Mouse (Mus musculus) embryonic facial prominence, embryonic 15.5 days (tissue): ENCODE data around the gene Utp4. TPM values are rescaled to one million over a fixed set of nuclear protein-coding genes. Genes with fewer than 3 reads are reported as not detected.

Experiments
- ATAC-seq: fragments of 200-750 bp; cut with Nextera tagmentation; 2 replicates; pipeline ENCODE4 v1.8.0; 2017; ENCODE audit warnings: low read depth, moderate TSS enrichment; ENCODE audit not compliant: insufficient number of reproducible peaks, low FRiP score, low TSS enrichment
- H3K27ac ChIP-seq: fragments of 300-500 bp; sonication (generic); replicated peaks from 2 replicates; pipeline ENCODE4 v1.5.1; 2015; ENCODE audit warnings: mild to moderate bottlenecking, inconsistent platforms
- H3K27me3 ChIP-seq: fragments of 300-500 bp; sonication (generic); 2 replicates; pipeline ENCODE4 v1.6.1; 2015; ENCODE audit warnings: inconsistent platforms
- H3K36me3 ChIP-seq: fragments of 300-500 bp; sonication (generic); 2 replicates; pipeline ENCODE4 v1.6.1; 2015; ENCODE audit warnings: mild to moderate bottlenecking, inconsistent platforms
- H3K4me1 ChIP-seq: fragments of 300-500 bp; sonication (generic); 2 replicates; pipeline ENCODE4 v1.6.1; 2015; ENCODE audit warnings: inconsistent platforms
- H3K4me2 ChIP-seq: fragments of 300-500 bp; sonication (generic); replicated peaks from 2 replicates; pipeline ENCODE4 v1.6.1; 2015; ENCODE audit warnings: mild to moderate bottlenecking, inconsistent platforms
- H3K4me3 ChIP-seq: fragments of 300-500 bp; sonication (generic); replicated peaks from 2 replicates; pipeline ENCODE4 v1.5.1; 2015; ENCODE audit warnings: mild to moderate bottlenecking, inconsistent platforms
- H3K9ac ChIP-seq: fragments of 300-500 bp; sonication (generic); 2 replicates; pipeline ENCODE4 v1.6.1; 2015; ENCODE audit warnings: inconsistent platforms
- H3K9me3 ChIP-seq: fragments of 300-500 bp; sonication (generic); replicated peaks from 2 replicates; pipeline ENCODE4 v1.6.1; 2016; ENCODE audit warnings: inconsistent platforms
- WGBS: fragments of 180-500 bp; shearing (Covaris S2); methylation state at CpG from one replicate; pipeline ENCODE4 v1.1.7; 2015; 5-methylcytosine and 5-hydroxymethylcytosine counted together
- polyA plus RNA-seq: library from polyadenylated mRNA; unstranded; fragments of >200 nt; fragmentation: Nextera tagmentation; extraction: Ambion mirVana; gene quantifications from 2 replicates; pipeline ENCODE4 v1.2.1, GENCODE M21; 2015

Utp4 gene
- polyA plus RNA-seq, 1 experiment from 2014 or later = 60.5 TPM

- H3K27ac ChIP-seq = no peak overlapping the region
- ATAC-seq = no peak
- WGBS = 55% methylated on average over 5 of the region's 5 CpGs
Observed at GRCm38 (mm10) chr8:106971916-106972315, 78.5 kb downstream of the Utp4 start.

More at GRCm38 (mm10) chr8:106971916-106972315, 78.5 kb downstream of the Utp4 start:
- Histone ChIP-seq H3K4me3 (no peak overlapping the region), H3K4me1 (peaks cover 7% of the 10 kb centered on the region; the same call in 1 of the 2 replicates), H3K36me3 (no peaks in the 10 kb centered on the region), H3K9ac (no peak overlapping the region), H3K27me3 (no peaks in the 10 kb centered on the region), H3K4me2 (no peak overlapping the region), H3K9me3 (no peaks in the 10 kb centered on the region)

Other genes with a start within 250 kb of the Utp4 start
- gene Tango6, start 210.6 kb upstream of the Utp4 start, polyA plus RNA-seq = 8.1 and 8.9 TPM in 2 replicates
- 1.3 TPM in 2 replicates for gene Has3, start 23.4 kb upstream of the Utp4 start, polyA plus RNA-seq
- 18.3 and 21.6 TPM in 2 replicates for gene Sntb2, start 42.1 kb downstream of the Utp4 start, polyA plus RNA-seq
- gene Vps4a, start 137.6 kb downstream of the Utp4 start, polyA plus RNA-seq = 72.1 and 72.5 TPM in 2 replicates
- 45.9 and 46.1 TPM in 2 replicates for gene Pdf, start 155.0 kb downstream of the Utp4 start, polyA plus RNA-seq
- 40.0 and 42.0 TPM in 2 replicates for gene Cog8, start 163.1 kb downstream of the Utp4 start, polyA plus RNA-seq
- gene Nip7, start 163.2 kb downstream of the Utp4 start, polyA plus RNA-seq = 80.0 and 80.4 TPM in 2 replicates
- not detected in 2 replicates for gene Tmed6, start 172.0 kb downstream of the Utp4 start, polyA plus RNA-seq
- 18.9 and 20.1 TPM in 2 replicates for gene Terf2, start 202.9 kb downstream of the Utp4 start, polyA plus RNA-seq